Mouse (Mus musculus) kidney, postnatal 36 days (tissue): ENCODE measurements around the gene Tfip11.

Source experiments
- DNase-seq, 2 experiments: peaks; one replicate each; pipeline ENCODE4 v3.0.0; 2021 to 2022; ENCODE audit warnings: mixed read lengths in 2 of 2

The Tfip11 gene

DNA sequence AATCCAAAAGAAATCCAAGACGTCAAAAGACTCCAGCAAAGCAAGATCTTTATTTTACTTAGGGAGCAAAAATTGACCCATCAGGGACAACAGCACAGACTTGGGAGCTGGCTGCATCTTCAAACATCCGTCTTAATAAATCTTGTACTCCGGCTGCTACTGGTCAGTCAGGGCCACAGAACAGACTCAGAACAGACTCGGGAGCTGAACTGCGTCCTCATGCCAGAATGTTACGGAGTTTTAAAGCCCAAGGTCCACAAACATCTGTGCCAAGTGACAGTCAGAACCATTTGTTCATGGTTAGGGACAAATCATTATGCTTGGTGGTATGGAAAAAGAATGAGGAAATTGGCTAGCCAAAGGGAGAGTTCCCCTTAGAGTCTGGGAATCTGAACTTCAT is 2.9 kb upstream of the Tfip11 start:
- no peak for DNase-seq

DNA sequence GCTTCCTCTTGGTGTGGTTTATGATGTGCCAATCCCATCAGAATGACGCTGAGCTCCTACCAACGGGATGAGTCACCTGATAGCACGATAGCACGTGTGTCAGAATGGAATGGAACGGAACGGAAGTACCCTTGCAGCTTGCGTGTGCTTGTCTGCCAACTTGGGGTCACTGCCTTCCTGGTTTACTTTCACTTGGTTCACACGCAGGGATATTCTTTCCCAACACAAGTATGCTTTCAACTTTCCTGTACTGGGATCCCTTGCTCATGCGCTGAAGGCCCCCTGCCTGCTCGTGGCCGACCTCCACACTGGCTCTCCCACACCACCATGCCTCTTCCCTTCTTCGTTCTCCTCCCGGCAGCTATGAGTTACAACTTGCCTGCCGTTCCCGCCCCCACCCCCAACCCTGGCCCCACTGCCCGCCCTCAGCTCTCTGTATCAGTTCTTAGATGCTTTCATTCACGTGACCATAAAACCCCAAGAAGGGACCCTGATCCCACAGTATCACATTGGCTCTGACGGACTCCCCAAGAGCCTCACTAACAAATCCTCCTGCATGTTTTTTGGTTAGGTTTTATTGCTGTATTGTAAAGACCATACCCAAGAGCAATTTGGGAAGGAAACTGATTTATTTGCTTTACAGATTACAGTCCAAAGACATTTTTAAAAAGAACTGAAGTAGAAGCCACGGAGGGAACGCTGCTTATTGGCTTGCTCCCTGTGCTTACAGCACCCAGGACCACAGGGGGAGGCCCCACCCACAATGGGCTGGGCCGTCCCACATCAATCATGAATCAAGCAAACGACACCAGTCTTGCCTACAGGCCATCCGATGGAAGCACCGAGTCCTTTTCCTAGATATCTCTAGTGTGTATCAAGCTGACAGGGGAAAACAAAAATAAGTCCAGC is 1.3 kb upstream of the Tfip11 start:
- DNase-seq, result peak; percentile 52 to 65

- no peak for DNase-seq
These were observed 370 bp downstream of the Tfip11 start for GRCm38 (mm10) chr5:112326446-112327009.

- no peak for DNase-seq
These were observed 1.7 kb downstream of the Tfip11 start for GRCm38 (mm10) chr5:112327854-112328253.

GRCm38 (mm10) chr5:112329805-112330564 is 3.8 kb downstream of the Tfip11 start:
- DNase-seq, result no peak

DNA sequence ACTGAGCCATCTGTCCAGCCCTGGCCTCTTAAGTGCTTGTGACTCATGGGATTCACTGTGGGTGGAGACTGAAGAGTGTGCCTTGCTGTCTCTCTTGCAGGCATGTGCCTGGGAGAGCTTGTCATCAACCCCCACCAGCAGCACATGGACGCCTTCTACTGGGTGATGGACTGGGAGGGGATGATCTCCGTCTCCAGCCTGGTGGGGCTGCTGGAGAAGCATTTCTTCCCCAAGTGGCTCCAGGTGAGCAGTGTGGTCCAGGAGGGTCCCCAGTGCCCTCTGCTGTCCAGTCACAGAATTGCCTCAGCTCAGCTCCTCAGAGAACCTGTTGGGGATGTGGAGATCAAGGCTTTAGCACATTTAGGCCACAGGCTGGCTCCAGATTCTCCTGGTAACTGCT is 9.3 kb downstream of the Tfip11 start:
- DNase-seq, result peak; percentile 43 to 82

DNA sequence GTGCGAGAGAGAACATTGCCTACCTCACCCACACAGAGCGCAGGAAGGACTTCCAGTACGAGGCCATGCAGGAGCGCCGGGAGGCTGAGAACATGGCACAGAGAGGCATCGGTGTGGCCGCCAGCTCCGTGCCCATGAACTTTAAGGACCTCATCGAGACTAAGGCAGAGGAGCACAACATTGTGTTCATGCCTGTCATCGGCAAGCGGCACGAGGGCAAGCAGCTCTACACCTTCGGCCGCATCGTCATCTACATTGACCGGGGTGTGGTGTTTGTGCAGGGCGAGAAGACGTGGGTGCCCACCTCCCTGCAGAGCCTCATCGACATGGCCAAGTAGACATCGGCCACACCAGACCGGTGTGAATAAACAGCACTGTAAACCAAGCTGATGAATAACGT is 10.8 kb downstream of the Tfip11 start:
- DNase-seq, result no peak

DNA sequence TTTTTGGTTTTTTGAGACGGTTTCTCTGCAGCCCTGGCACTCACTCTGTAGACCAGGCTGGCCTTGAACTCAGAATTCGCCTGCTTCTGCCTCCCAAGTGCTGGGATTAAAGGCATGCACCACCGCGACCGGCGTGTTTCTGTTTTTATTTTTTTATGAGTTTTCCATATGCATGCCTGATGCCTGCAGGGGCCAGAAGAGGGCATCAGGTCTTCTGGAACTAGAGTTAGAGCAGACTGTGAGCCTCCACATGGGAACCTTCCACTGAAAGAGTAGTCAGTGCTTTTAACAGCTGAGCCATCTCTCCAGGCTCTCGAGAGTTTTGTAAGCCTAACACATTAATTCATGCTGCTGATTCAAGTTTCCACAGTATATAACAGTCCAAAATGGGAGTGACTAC is 13.1 kb downstream of the Tfip11 start:
- DNase-seq, result no peak

GRCm38 (mm10) chr5:112342463-112343204 is 16.5 kb downstream of the Tfip11 start, which contains the start of the genes Srrd and Hps4:
TSS of gene Srrd (minus strand) at chr5:112343040.
TSS of gene Hps4 (plus strand) at chr5:112343083.
- peak; percentile 76 to 93 for DNase-seq

DNA sequence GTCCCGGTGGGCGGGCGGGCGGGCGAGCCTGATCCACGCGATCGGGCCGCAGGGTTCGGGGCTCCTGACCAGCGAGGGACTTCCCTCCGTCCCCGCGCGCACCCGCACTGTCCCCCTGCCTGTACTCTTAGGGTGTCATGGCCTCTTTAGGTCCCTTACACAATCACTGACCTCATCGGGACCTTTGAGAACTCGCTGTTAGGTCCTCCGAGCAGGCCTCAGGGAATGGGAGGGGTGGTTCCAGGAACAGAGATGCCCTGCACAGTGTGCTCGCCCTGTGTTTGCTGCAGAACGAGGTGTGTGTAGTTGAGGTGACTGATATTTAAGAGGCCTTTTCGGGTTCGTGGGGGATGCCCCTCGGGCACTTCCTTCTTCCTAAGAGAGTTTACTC is 17.0 kb downstream of the Tfip11 start:
- DNase-seq, result peak in 1 of 2 experiments; percentile 27

DNA sequence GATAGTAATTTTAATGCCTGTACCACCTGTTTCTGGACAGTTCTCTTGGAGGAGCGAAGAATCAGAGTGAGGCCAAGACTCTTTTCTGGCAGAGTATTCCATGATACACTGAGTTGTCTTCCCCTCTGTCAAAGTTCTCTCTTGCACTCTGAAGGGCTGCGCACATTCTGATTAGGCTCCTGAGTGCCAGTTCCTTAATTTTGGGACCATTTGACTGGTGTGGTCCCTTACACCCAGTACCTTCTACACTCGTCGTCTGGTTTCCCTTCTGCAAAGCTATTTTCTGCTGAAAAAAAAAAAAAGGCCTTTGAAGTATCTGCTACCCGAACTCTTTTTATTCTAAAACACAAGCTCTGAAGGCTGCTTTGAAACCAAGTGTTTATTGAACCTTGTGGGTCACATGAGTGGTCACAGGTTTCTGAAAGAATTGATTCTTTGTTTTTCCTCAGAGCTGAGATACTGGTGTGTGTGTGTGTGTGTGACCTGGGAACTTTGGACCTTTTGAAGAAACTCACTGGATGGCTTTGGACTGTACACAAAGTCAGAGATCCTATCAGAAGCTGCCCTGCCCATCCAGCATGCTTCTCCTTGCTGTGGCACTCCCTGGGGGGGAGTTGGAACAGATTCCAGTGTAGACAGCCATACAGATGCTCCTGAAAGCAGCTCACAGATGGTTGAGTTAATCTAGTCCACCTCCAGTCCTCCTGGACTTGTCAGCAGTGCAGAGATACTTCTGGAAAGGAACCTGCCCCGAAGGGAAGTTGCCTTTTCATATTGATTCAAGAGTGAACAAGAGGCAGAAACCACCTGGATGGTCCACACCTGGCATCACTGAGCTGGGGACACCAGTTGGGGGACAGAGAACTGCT is 18.2 kb downstream of the Tfip11 start:
- DNase-seq, result peak; percentile 55 to 59

DNA sequence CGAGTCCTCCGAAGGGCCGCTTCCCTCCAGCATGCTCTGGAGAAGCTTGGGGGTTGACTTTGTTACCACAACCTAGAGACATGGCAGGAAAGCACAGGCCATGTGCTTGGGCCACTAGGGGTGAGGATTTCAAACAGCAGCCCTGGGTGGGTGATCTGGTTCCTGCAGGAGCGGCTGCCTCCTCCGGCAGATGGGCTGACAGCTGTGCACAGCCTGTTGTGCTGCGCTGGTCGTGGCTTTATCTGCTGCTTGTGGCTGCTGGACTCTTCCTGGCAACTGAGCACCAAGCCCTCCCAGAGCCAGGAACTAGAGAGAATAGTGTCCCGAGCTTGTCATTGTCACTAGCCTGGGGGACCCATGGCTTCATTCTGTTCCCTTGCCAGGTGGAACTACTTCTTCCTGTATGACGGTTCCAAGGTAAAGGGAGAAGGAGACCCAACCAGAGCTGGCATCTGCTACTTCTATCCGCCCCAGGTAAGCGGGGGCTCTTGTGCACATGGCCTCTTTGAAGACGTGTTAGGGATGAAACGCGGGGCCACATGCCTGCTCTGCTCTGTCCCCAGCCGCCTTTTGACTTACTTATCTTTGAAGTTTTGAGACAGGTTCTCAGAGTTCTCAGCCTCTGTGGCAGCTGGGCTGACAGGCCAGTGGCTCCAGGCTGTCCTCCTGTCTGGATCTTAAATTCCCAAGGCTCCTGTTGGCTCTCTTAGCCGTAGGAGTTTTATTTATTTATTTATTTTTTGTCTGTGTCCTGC is 20.2 kb downstream of the Tfip11 start:
- no peak for DNase-seq

DNA sequence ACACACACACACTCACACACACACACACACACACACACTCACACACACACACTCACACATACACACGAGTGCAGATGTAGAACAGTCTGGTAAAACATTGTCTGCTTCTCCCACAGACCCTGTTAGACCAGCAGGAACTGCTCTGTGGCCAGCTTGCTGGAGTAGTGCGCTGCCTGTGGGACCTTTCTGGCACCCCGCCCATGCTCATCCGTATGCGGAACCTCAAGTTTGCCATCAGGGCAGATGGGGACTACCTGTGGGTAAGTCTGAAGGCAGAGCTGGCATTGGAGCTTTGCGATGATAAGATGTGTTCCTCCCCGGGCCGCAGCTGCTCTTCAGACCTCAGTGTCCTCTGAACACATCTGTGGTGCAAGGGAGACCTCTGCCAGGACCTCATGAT is 23.0 kb downstream of the Tfip11 start:
- DNase-seq, result no peak

- DNase-seq, result peak in 1 of 2 experiments; percentile 13
These were observed 29.3 kb downstream of the Tfip11 start for GRCm38 (mm10) chr5:112355493-112355892.

DNA sequence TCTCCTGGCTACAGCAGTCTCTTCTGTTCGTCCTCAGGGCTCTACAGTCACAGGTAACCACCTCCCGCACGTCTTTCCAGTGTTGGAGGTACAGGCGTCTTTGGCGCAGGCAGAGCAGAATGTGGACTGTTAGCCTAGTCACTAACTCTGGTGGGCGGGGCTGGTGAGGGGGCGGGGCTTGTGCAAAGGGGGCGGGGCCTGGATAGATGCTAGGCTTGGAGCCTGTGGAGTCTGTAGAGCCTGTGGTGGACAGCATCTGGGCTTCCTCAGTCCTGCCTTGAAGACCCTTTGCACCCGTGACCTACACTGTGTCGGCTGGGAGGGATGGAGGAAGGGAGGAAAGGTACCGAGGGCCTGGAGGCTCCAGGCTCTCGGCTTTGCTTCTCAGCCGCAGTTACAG is 29.8 kb downstream of the Tfip11 start, which contains the start of gene Gm6583:
Gm6583 (minus strand) TSS at position 124 of the 400 bp plus-strand sequence.
- no peak for DNase-seq

- DNase-seq, result peak; percentile 41
These were observed 30.2 kb downstream of the Tfip11 start for GRCm38 (mm10) chr5:112356322-112356721.

GRCm38 (mm10) chr5:112359520-112359919 is 33.4 kb downstream of the Tfip11 start:
- DNase-seq, result no peak

DNA sequence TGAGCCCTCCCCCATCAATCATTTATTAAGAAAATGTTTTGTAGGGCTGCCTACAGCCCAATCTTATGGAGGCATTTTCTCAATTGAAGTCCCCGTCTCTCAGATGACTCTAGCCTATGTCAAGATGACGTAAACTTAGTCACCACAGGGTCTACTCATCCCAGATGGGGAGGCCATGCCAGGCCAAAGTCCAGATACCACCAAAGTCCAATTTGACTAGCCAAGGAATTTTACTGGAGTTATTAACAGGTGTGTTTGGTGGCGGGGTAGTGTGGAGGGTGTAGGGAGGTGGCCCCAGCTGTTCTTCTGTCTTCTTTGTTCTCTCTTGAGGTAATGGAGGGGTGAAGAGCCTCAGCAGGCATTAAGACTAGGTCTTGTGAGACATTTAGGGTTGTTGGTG is 33.9 kb downstream of the Tfip11 start:
- no peak for DNase-seq

GRCm38 (mm10) chr5:112364184-112364797 is 38.1 kb downstream of the Tfip11 start:
- no peak for DNase-seq

DNA sequence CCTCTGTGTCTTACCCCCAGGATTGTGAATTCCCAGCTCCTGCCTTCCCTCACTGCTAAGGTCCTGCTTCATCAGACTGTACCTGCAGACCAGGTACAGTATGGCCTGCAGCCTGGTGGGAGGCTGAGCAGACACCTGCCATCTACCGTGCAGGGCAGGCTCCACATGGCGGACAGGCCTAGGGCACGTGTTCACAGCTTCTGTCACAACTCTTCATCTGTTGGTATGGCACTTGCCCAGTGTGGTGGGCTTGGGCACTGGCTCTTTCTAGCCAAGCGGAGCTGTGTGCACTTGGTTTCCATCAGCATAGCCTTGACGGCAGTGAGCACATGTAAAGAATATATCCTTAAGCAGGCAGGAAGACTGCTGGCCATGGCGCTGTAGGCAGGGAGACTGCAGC is 40.7 kb downstream of the Tfip11 start:
- no peak for DNase-seq
